Mouse (Mus musculus): Measurements from ENCODE around the gene Olfr538. TPM values are rescaled to one million over a fixed set of nuclear protein-coding genes. Genes with fewer than 3 reads are reported as not detected.
"Not testable (repeated sequence)": the region's sequence is repeated elsewhere in the genome, so short reads cannot be mapped to it uniquely, and the experiment has no call there.

Gene Olfr538
- not detected in 2 replicates for polyA plus RNA-seq (2015; fragmentation: Nextera tagmentation; extraction: Ambion mirVana)

- no peak within 1 kb of the TSS for H3K4me2 ChIP-seq (ENCODE audit: low read depth, low read length)
- H3K4me1 ChIP-seq (ENCODE audit: control insufficient read depth, low read depth, low read length) = no peaks in the 10 kb centered on the region
- no peak for ATAC-seq (ENCODE audit: low read depth)
- no peaks in the 10 kb centered on the region for H3K27me3 ChIP-seq (ENCODE audit: control insufficient read depth, insufficient read depth, low read depth, low read length)
- H3K9me3 ChIP-seq (replicated peaks; ENCODE audit: control insufficient read depth, low read length) = no peaks in the 10 kb centered on the region
- H3K9ac ChIP-seq (ENCODE audit: low read depth, low read length) = no peak within 1 kb of the TSS
- no peaks in the 10 kb centered on the region for H3K36me3 ChIP-seq (ENCODE audit: control insufficient read depth, insufficient read depth)
- 41% methylated on average over 3 of the region's 3 CpGs for WGBS (ENCODE audit: insufficient replicate concordance)
- no peak within 1 kb of the TSS for H3K27ac ChIP-seq (ENCODE audit: low read length)
- H3K4me3 ChIP-seq (ENCODE audit: low read depth, low read length) = no peak within 1 kb of the TSS
Measured at GRCm38 (mm10) chr7:140567586-140567985, at the start of gene Olfr538. Gene Olfr538 (plus strand): TSS chr7:140567886.

DNA sequence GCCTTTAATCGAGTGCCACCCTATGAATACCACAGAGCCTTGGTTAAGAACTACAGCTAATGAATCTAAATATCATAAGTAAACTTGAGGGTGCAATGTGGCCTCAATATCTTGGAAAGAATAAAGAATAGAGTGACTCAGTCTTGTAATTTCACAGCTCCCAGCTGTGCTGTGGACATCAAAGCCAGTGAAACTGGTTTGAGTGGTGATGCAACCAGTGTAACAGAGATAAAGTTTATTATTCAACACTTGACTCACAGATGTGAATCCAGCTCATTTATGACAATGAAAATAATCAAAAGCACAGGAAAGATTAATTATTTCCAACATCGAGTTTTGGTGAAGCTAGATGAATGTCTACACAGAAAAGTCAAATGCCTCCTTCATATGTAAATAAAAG lies 27.9 kb upstream of the Olfr538 start:
- Histone ChIP-seq H3K27ac (ENCODE audit: low read length) (no peak overlapping the region), H3K4me3 (ENCODE audit: low read depth, low read length) (no peak overlapping the region), H3K9ac (ENCODE audit: low read depth, low read length) (no peak overlapping the region), H3K4me1 (ENCODE audit: control insufficient read depth, low read depth, low read length) (no peaks in the 10 kb centered on the region), H3K4me2 (ENCODE audit: low read depth, low read length) (no peak overlapping the region), H3K27me3 (ENCODE audit: control insufficient read depth, insufficient read depth, low read depth, low read length) (no peaks in the 10 kb centered on the region), H3K36me3 (ENCODE audit: control insufficient read depth, insufficient read depth) (no peaks in the 10 kb centered on the region), H3K9me3 (replicated peaks; ENCODE audit: control insufficient read depth, low read length) (no peaks in the 10 kb centered on the region)
- 38% methylated on average over 2 of the region's 2 CpGs for whole genome bisulfite sequencing (ENCODE audit: insufficient replicate concordance)
- no peak for ATAC-seq (ENCODE audit: low read depth)

- not testable (repeated sequence) for ATAC-seq (ENCODE audit: low read depth)
Measured at GRCm38 (mm10) chr7:140600969-140601368, 33.3 kb downstream of the Olfr538 start, which contains the start of gene Olfr46. Gene Olfr46 (plus strand): TSS chr7:140601269.

More at GRCm38 (mm10) chr7:140600969-140601368, 33.3 kb downstream of the Olfr538 start, which contains the start of gene Olfr46:
- H3K4me3 ChIP-seq (ENCODE audit: low read depth, low read length); H3K36me3 ChIP-seq (ENCODE audit: control insufficient read depth, insufficient read depth); H3K27me3 ChIP-seq (ENCODE audit: control insufficient read depth, insufficient read depth, low read depth, low read length); H3K4me2 ChIP-seq (ENCODE audit: low read depth, low read length); H3K4me1 ChIP-seq (ENCODE audit: control insufficient read depth, low read depth, low read length); H3K9ac ChIP-seq (ENCODE audit: low read depth, low read length); H3K9me3 ChIP-seq (replicated peaks; ENCODE audit: control insufficient read depth, low read length); H3K27ac ChIP-seq (ENCODE audit: low read length): not testable (repeated sequence)
- 31% methylated on average over 2 of the region's 2 CpGs for WGBS (ENCODE audit: insufficient replicate concordance)

Other genes starting within 250 kb of the Olfr538 start
- not detected in 2 replicates for gene Olfr525, start 247.0 kb upstream of the Olfr538 start, polyA plus RNA-seq (2015; fragmentation: Nextera tagmentation; extraction: Ambion mirVana)
- not detected in 2 replicates for gene Olfr527, start 233.9 kb upstream of the Olfr538 start, polyA plus RNA-seq (2015; fragmentation: Nextera tagmentation; extraction: Ambion mirVana)
- not detected in 2 replicates for gene Olfr60, start 206.2 kb upstream of the Olfr538 start, polyA plus RNA-seq (2015; fragmentation: Nextera tagmentation; extraction: Ambion mirVana)
- not detected in 2 replicates for gene Olfr530, start 191.6 kb upstream of the Olfr538 start, polyA plus RNA-seq (2015; fragmentation: Nextera tagmentation; extraction: Ambion mirVana)
- not detected in 2 replicates for gene Olfr531, start 165.0 kb upstream of the Olfr538 start, polyA plus RNA-seq (2015; fragmentation: Nextera tagmentation; extraction: Ambion mirVana)
- not detected in 2 replicates for gene Olfr532, start 146.2 kb upstream of the Olfr538 start, polyA plus RNA-seq (2015; fragmentation: Nextera tagmentation; extraction: Ambion mirVana)
- not detected in 2 replicates for gene Olfr533, start 104.5 kb upstream of the Olfr538 start, polyA plus RNA-seq (2015; fragmentation: Nextera tagmentation; extraction: Ambion mirVana)
- not detected in 2 replicates for gene Olfr535, start 83.7 kb upstream of the Olfr538 start, polyA plus RNA-seq (2015; fragmentation: Nextera tagmentation; extraction: Ambion mirVana)
- not detected in 2 replicates for gene Olfr536, start 60.5 kb upstream of the Olfr538 start, polyA plus RNA-seq (2015; fragmentation: Nextera tagmentation; extraction: Ambion mirVana)
- not detected in 2 replicates for gene Olfr46, start 33.4 kb downstream of the Olfr538 start, polyA plus RNA-seq (2015; fragmentation: Nextera tagmentation; extraction: Ambion mirVana)
- gene Olfr61, start 61.1 kb downstream of the Olfr538 start, polyA plus RNA-seq (2015; fragmentation: Nextera tagmentation; extraction: Ambion mirVana) = not detected in 2 replicates
- not detected in 2 replicates for gene Olfr53, start 78.6 kb downstream of the Olfr538 start, polyA plus RNA-seq (2015; fragmentation: Nextera tagmentation; extraction: Ambion mirVana)
- not detected in 2 replicates for gene Olfr539, start 92.0 kb downstream of the Olfr538 start, polyA plus RNA-seq (2015; fragmentation: Nextera tagmentation; extraction: Ambion mirVana)
- gene Olfr45, start 114.1 kb downstream of the Olfr538 start, polyA plus RNA-seq (2015; fragmentation: Nextera tagmentation; extraction: Ambion mirVana) = not detected in 2 replicates
- gene Olfr541, start 129.4 kb downstream of the Olfr538 start, polyA plus RNA-seq (2015; fragmentation: Nextera tagmentation; extraction: Ambion mirVana) = not detected in 2 replicates
- 0.97 and 1.1 TPM in 2 replicates for gene Cyp2e1, start 195.9 kb downstream of the Olfr538 start, polyA plus RNA-seq (2015; fragmentation: Nextera tagmentation; extraction: Ambion mirVana)
- gene Syce1, start 220.0 kb downstream of the Olfr538 start, polyA plus RNA-seq (2015; fragmentation: Nextera tagmentation; extraction: Ambion mirVana) = 0.07 and 0.14 TPM in 2 replicates